In the genomic region with DNA sequence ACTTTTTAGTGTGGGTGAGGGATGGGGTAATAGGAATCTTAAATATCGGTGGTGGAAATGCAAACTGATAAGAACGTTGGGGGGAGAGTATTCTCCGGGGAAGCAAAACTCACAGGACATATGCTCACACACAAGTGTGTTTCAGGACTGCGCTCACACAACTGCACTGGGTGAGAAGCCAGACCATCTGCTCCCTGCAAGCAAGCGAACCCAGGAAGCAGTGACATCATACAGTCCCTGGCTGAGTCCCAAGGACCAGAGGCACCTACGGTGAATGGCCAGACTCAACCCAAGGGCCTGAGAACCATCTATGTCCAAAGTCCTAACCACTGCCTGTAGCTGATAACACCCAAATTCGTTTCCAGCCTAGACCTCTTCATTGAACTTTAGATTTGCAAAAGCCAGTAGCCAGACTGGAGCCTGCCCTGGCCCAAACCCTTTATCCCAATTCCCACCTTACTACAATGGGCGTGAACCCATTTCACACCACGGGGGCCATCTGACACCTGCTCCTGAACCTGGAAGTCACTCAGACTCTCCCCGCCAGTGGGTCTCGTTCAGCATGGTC, we compare ENCODE assay signal across 13 mouse cellular contexts. TPM values are rescaled to one million over a fixed set of nuclear protein-coding genes. Genes with fewer than 3 reads are reported as not detected.
DNase-seq lines count a peak whose midpoint lies in the region; ATAC-seq lines count a peak whose summit lies in the region.
"Had no signal": no experiment of that assay in that cellular context is flagged by ENCODE, and none has a peak within 500 bp of the region (broad histone marks: within the 10 kb centered on the region; RNA-seq: fewer than 3 reads in every experiment).

No protein-coding gene starts in this region.

- H3K4me1 ChIP-seq in forebrain, embryonic 15.5 days = peaks cover 17% of the 10 kb centered on the region
- no peaks in the 10 kb centered on the region for H3K4me1 ChIP-seq in forebrain, embryonic 11.5 days (replicated peaks; ENCODE audit: control insufficient read depth, insufficient read depth, low read length)
- H3K4me1 ChIP-seq: kidney, embryonic 15.5 days; neural tube, embryonic 15.5 days had no signal

- no peak overlapping the region for H3K4me3 ChIP-seq in forebrain, embryonic 15.5 days
- H3K4me3 ChIP-seq in forebrain, embryonic 11.5 days (ENCODE audit: low read depth, low read length) = no peak overlapping the region
- H3K4me3 ChIP-seq: kidney, embryonic 15.5 days; lung, embryonic 15.5 days; neural tube, embryonic 15.5 days had no signal

- 67% methylated on average over 11 of the region's 11 CpGs for WGBS in forebrain, embryonic 15.5 days
- WGBS in forebrain, embryonic 11.5 days = 89% methylated on average over 11 of the region's 11 CpGs

- peak; percentile 92 for ATAC-seq in forebrain, embryonic 15.5 days (replicated peaks)
- no peak for ATAC-seq in forebrain, embryonic 11.5 days (replicated peaks; ENCODE audit: low FRiP score)
- 0 out of 2 replicates have a peak, but pooled peaks have one; percentile 6 for ATAC-seq in megakaryocyte-erythroid progenitor cell, adult 5-6 weeks (replicated peaks; ENCODE audit: low FRiP score, low TSS enrichment, poor library complexity, severe bottlenecking)

- H3K27me3 ChIP-seq in forebrain, embryonic 15.5 days = no peaks in the 10 kb centered on the region
- no peaks in the 10 kb centered on the region for H3K27me3 ChIP-seq in forebrain, embryonic 11.5 days (ENCODE audit: control insufficient read depth, insufficient read depth, low read length)
- H3K27me3 ChIP-seq: kidney, embryonic 15.5 days; lung, embryonic 15.5 days had no signal

- no peak overlapping the region for H3K27ac ChIP-seq in forebrain, embryonic 15.5 days (replicated peaks)
- H3K27ac ChIP-seq in forebrain, embryonic 11.5 days (ENCODE audit: low read depth, low read length) = no peak overlapping the region
- H3K27ac ChIP-seq: kidney, embryonic 15.5 days; neural tube, embryonic 15.5 days had no signal

- H3K9ac ChIP-seq in forebrain, embryonic 15.5 days (replicated peaks) = no peak overlapping the region
- no peak overlapping the region for H3K9ac ChIP-seq in forebrain, embryonic 11.5 days (ENCODE audit: low read length)
- H3K9ac ChIP-seq: kidney, embryonic 15.5 days; lung, embryonic 15.5 days; neural tube, embryonic 15.5 days had no signal

- H3K9me3 ChIP-seq in forebrain, embryonic 15.5 days = no peaks in the 10 kb centered on the region
- H3K9me3 ChIP-seq in forebrain, embryonic 11.5 days (ENCODE audit: control insufficient read depth, low read length) = no peaks in the 10 kb centered on the region
- H3K9me3 ChIP-seq: kidney, embryonic 15.5 days; lung, embryonic 15.5 days; neural tube, embryonic 15.5 days had no signal

- no peak overlapping the region for H3K4me2 ChIP-seq in forebrain, embryonic 15.5 days (replicated peaks)
- H3K4me2 ChIP-seq in forebrain, embryonic 11.5 days (ENCODE audit: low read depth, low read length, severe bottlenecking) = no peak overlapping the region
- H3K4me2 ChIP-seq: kidney, embryonic 15.5 days; lung, embryonic 15.5 days; neural tube, embryonic 15.5 days had no signal

- H3K36me3 ChIP-seq in forebrain, embryonic 15.5 days = no peaks in the 10 kb centered on the region
- no peaks in the 10 kb centered on the region for H3K36me3 ChIP-seq in forebrain, embryonic 11.5 days (ENCODE audit: control insufficient read depth, insufficient read depth, low read length)
- H3K36me3 ChIP-seq: kidney, embryonic 15.5 days; lung, embryonic 15.5 days; neural tube, embryonic 15.5 days had no signal

- DNase-seq in forebrain, embryonic 11.5 days (ENCODE audit: low spot score) = no peak
- peak; percentile 78 for DNase-seq in cerebellum, adult 11 months
- peak; percentile 39 to 62 for DNase-seq in layer of hippocampus, adult 8-10 months (ENCODE audit: low spot score in 2 of 2)
- DNase-seq in testis, postnatal 14 days (ENCODE audit: low spot score) = no peak
- DNase-seq in kidney, adult 11 months = no peak
- DNase-seq in kidney, postnatal 4 days = no peak

RNA-seq across cellular contexts. Expression of a gene that starts 33.4 kb away (rescaled TPM):
- polyA plus RNA-seq in forebrain, embryonic 15.5 days (2015; fragmentation: Nextera tagmentation; extraction: Ambion mirVana) = 0.15 TPM in 1 of 2 replicates, not detected in the other
- polyA plus RNA-seq in forebrain, embryonic 11.5 days (2014; fragmentation: Nextera tagmentation; extraction: Ambion mirVana) = not detected in 2 replicates
- total RNA-seq in layer of hippocampus, adult 8-10 months (2022) = not detected
- not detected in 2 replicates for total RNA-seq in megakaryocyte-erythroid progenitor cell, adult 5-6 weeks (2014; fragmentation: Nextera tagmentation)
- total RNA-seq in megakaryocyte-erythroid progenitor cell, adult 5-6 weeks (2017) = not detected in 2 replicates
- total RNA-seq: common myeloid progenitor, adult 5-6 weeks had no signal
- polyA plus RNA-seq: C2C12; kidney, embryonic 15.5 days had no signal

RNA-seq across cellular contexts. Expression of a gene that starts 35.7 kb away (rescaled TPM):
- 2.7 and 3.6 TPM in 2 replicates for polyA plus RNA-seq in forebrain, embryonic 15.5 days (2015; fragmentation: Nextera tagmentation; extraction: Ambion mirVana)
- 10.8 and 11.8 TPM in 2 replicates for polyA plus RNA-seq in forebrain, embryonic 11.5 days (2014; fragmentation: Nextera tagmentation; extraction: Ambion mirVana)
- total RNA-seq in layer of hippocampus, adult 8-10 months (2022) = 1 to 10 TPM; 2.5 to 3.4 (median 3.3) TPM
- not detected in 2 replicates for total RNA-seq in megakaryocyte-erythroid progenitor cell, adult 5-6 weeks (2014; fragmentation: Nextera tagmentation)
- 0.91 TPM in 1 of 2 replicates, not detected in the other for total RNA-seq in megakaryocyte-erythroid progenitor cell, adult 5-6 weeks (2017)

Comparison
In these comparisons a context has a peak if more than half of its experiments do, and no peak if none do; other contexts are left out.
1. DNase-seq: peak in cerebellum, adult 11 months (single experiment) and layer of hippocampus, adult 8-10 months (2 of 2); none in forebrain, embryonic 11.5 days (single experiment), testis, postnatal 14 days (single experiment), kidney, adult 11 months (single experiment) and kidney, postnatal 4 days (0 of 2).